Mouse (Mus musculus) spleen, adult 2 months (tissue): ENCODE results near the gene Capg. TPM values are rescaled to one million over a fixed set of nuclear protein-coding genes. Genes with fewer than 3 reads are reported as not detected.

Source experiments
- DNase-seq, 2 experiments: peaks; one replicate each; pipeline versions ENCODE4 v3.0.0 to v3.0.0-alpha.2; 2012 to 2021; ENCODE audit warnings: low spot score in 2 of 2, low read depth in 1 of 2
- H3K27ac ChIP-seq: fragments of 200-500 bp; 2 replicates; pipeline ENCODE4 v1.5.1; 2012; ENCODE audit warnings: low read length, inconsistent platforms; ENCODE audit not compliant: insufficient read depth
- H3K27me3 ChIP-seq: fragments of 200-500 bp; 2 replicates; pipeline ENCODE4 v1.6.1; 2012; ENCODE audit warnings: mild to moderate bottlenecking, moderate library complexity, low read length, inconsistent platforms; ENCODE audit not compliant: control insufficient read depth, insufficient read depth
- H3K36me3 ChIP-seq: fragments of 200-500 bp; 2 replicates; pipeline ENCODE4 v1.6.1; 2012; ENCODE audit warnings: mild to moderate bottlenecking, low read length, inconsistent platforms; ENCODE audit not compliant: control insufficient read depth, insufficient read depth
- H3K4me1 ChIP-seq: fragments of 200-500 bp; 2 replicates; pipeline ENCODE4 v1.6.1; 2011; ENCODE audit warnings: inconsistent platforms; ENCODE audit not compliant: control insufficient read depth, insufficient read depth, insufficient read length
- H3K4me3 ChIP-seq: fragments of 200-500 bp; 2 replicates; pipeline ENCODE4 v1.5.1; 2011; ENCODE audit warnings: mild to moderate bottlenecking, inconsistent platforms; ENCODE audit not compliant: insufficient read depth, insufficient read length; ENCODE audit errors: extremely low read depth
- CTCF ChIP-seq: fragments of 200-500 bp; IDR thresholded peaks from 2 replicates; pipeline ENCODE4 v1.5.1; 2011; ENCODE audit warnings: mild to moderate bottlenecking, inconsistent platforms; ENCODE audit not compliant: insufficient read depth, insufficient read length, insufficient replicate concordance; ENCODE audit errors: extremely low read depth
- POLR2A ChIP-seq: fragments of 200-500 bp; IDR thresholded peaks from 2 replicates; pipeline ENCODE4 v1.6.1; 2011; ENCODE audit warnings: low read depth, low read length, inconsistent platforms
- WGBS: fragments of 180-500 bp; shearing (Covaris S2); methylation state at CpG from one replicate; pipeline ENCODE4 v1.1.7; 2018; 5-methylcytosine and 5-hydroxymethylcytosine counted together
- polyA plus RNA-seq: library from polyadenylated mRNA; depleted of rRNA; stranded (reverse); fragments of >200 nt; gene quantifications from 2 replicates; pipeline ENCODE4 v1.2.3, GENCODE M21; 2012

Capg gene
- polyA plus RNA-seq, 1 experiment = 130 TPM

DNA sequence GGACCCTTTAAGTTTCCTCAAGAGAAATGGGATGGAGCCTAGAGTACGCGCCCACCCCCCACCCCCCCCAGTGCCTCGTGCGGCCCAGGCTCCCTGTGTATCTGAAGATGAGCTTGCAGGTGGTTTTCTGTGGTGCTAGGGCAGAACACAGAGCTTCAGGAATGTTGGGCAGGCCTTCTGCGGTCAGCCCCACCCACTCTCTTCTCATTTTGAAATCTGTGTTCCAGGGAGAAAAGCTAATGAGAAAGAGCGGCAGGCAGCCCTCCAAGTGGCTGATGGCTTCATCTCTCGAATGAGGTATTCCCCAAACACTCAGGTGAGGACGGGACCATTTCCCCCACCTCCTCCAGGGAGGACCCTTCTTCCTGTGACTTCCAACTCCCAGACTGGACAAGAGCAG lies 16.6 kb downstream of the Capg start:
- 92% methylated on average over 8 of the region's 8 CpGs for WGBS

DNA sequence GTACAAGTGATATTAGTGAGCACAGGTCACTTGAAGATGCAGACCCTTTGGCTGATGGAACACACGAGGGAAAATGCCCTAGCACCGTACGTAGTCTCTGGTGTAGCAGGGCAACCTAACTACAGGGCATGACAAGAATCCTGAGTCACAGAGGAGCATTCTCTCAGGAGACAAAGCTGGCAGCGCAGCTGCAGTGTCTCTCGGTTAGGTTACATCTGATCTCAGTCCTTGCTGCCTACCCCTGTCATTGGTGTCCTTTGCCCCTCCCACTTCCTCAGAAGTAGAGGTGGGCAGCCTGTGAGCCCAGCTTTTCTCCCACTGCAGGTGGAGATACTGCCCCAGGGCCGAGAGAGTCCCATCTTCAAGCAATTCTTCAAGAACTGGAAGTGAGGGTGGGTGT lies 18.3 kb downstream of the Capg start:
- WGBS = 73% methylated on average over 6 of the region's 6 CpGs
- Histone ChIP-seq H3K27me3 (no peaks in the 10 kb centered on the region), H3K4me1 (no peaks in the 10 kb centered on the region), H3K36me3 (peaks cover 30% of the 10 kb centered on the region), H3K4me3 (no peak overlapping the region), H3K27ac (no peak overlapping the region)
- DNase-seq = no peak
- TF ChIP-seq CTCF (no peak), POLR2A (no peak)

More for the DNA sequence above, 16.6 kb downstream of the Capg start:
- TF ChIP-seq CTCF (no peak), POLR2A (no peak)
- no peak overlapping the region for H3K4me3 ChIP-seq
- H3K4me1 ChIP-seq = no peaks in the 10 kb centered on the region
- no peaks in the 10 kb centered on the region for H3K27me3 ChIP-seq
- H3K36me3 ChIP-seq = peaks cover 30% of the 10 kb centered on the region
- H3K27ac ChIP-seq = no peak overlapping the region
- no peak for DNase-seq

DNA sequence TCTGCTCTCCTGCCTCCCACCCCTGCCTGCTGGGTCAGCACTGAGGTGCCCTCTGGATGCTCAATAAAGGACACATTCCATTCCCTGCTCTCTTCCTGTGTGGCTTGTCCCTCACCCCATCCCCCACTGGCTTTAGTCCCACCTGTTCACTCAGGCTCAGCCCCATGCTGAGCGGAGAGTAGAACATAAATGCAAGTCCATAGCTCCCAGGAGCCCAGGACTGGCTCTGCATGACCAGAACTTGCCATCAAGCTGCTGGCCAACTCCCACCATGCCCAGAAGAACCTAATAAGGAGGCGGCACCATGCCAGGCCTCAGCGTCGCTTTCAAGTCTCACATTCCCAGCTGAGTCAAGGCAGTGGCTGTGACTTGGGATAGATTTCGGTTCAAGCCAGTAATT lies 18.7 kb downstream of the Capg start:
- H3K36me3 ChIP-seq = peaks cover 29% of the 10 kb centered on the region
- no peak for DNase-seq
- H3K27ac ChIP-seq = no peak overlapping the region
- H3K4me3 ChIP-seq = no peak overlapping the region
- no peak for TF ChIP-seq CTCF
- no peak for TF ChIP-seq POLR2A
- no peaks in the 10 kb centered on the region for H3K4me1 ChIP-seq
- no peaks in the 10 kb centered on the region for H3K27me3 ChIP-seq
- 94% methylated on average over 5 of the region's 5 CpGs for WGBS

DNA sequence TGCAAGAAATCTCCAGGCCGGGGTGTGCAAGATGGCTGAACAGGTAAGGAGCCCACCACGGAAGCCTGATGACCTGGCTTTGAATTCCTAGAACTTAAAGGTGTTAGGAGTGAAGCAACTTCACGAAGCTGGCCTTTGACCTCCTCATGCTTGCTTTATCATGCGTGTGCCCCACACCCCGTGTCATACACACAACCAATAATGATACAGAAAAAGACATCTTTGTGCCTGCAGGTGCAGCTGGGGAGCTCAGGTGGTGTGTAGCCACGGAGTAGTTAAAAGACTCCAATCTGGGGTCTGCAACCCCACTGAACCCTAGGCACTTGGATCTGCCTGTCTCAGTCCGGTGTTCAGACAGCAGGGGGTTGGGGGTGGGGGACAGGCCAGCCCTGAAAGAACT lies 21.3 kb downstream of the Capg start:
- Histone ChIP-seq H3K36me3 (peaks cover 23% of the 10 kb centered on the region), H3K27me3 (no peaks in the 10 kb centered on the region), H3K4me3 (no peak overlapping the region), H3K27ac (no peak overlapping the region), H3K4me1 (no peaks in the 10 kb centered on the region)
- DNase-seq = no peak
- TF ChIP-seq CTCF (no peak), POLR2A (no peak)
- 84% methylated on average over 7 of the region's 7 CpGs for WGBS

DNA sequence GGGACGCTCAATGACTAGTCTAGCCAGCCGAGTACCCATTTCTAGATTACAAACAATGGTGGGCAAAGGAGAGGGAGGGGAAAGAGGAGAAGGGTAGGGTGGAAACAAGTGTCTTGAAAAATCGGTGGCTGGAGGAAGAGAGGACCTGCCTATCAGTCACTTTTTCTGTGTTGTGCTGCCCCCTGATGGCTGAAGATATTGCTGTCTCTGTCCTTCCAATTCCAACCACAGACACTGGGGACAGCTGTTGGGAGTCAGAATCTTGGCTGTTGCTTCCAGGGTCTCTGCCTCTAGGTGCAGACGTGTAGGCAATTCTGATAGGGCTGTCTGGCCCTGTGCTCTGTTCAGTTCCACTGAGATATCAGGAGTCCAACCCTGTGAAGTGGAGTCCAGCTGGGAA lies 21.9 kb downstream of the Capg start:
- H3K27me3 ChIP-seq = no peaks in the 10 kb centered on the region
- no peak overlapping the region for H3K4me3 ChIP-seq
- no peak overlapping the region for H3K27ac ChIP-seq
- H3K4me1 ChIP-seq = no peaks in the 10 kb centered on the region
- 7% methylated on average over 4 of the region's 4 CpGs for WGBS
- H3K36me3 ChIP-seq = peaks cover 19% of the 10 kb centered on the region
- TF ChIP-seq CTCF (peak; percentile 83; the same call in 1 of the 2 replicates), POLR2A (no peak)
- peak; percentile 69 to 83 for DNase-seq

DNA sequence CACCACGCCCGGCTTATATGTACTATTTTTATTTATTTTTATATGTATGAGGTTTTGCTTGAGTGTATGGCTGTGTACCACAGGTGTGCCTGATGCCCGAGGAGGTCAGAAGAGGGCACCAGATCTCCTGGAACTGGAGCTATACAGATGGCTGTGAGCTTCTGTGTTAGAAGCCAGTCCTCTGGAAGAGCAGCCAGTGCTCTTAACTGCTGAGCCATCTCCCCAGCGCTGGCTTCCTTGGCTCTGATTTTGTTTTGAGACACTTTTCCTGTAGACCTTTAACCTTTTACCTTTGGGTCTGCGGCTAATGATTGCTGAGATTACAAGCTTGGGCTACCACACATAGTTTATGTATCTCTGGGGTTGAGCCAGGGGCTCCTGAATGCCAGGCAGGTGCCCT lies 23.3 kb downstream of the Capg start:
- H3K27ac ChIP-seq = no peak overlapping the region
- no peaks in the 10 kb centered on the region for H3K4me1 ChIP-seq
- DNase-seq = no peak
- TF ChIP-seq CTCF (no peak), POLR2A (no peak)
- no peaks in the 10 kb centered on the region for H3K27me3 ChIP-seq
- WGBS = 89% methylated on average over 5 of the region's 5 CpGs
- peaks cover 10% of the 10 kb centered on the region; the same call in 1 of the 2 replicates for H3K36me3 ChIP-seq
- H3K4me3 ChIP-seq = no peak overlapping the region

DNA sequence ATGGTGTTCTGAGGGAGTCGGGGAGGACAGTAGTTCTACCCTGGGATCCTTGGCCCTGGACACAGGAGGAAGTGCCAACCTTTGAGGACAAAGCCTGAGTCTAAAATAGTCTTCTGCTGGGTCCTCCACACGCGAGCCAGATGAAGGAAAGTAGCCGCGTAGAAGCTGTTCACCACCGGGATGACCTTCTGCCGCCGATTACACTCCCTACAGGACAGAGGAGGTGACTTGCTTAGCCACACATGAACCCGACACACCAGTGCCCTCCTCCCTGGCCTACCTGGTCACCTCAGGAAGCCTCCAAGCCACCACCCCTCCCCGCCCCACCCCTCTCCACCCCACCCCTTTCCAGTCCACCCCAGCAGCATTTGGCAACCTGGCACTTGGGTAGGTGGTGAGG lies 24.5 kb downstream of the Capg start:
- 90% methylated on average over 10 of the region's 10 CpGs for WGBS
- TF ChIP-seq POLR2A = no peak
- TF ChIP-seq CTCF = no peak
- H3K4me3 ChIP-seq = no peak overlapping the region
- H3K27me3 ChIP-seq = no peaks in the 10 kb centered on the region
- no peak overlapping the region for H3K27ac ChIP-seq
- no peak for DNase-seq
- H3K4me1 ChIP-seq = no peaks in the 10 kb centered on the region
- peaks cover 5% of the 10 kb centered on the region for H3K36me3 ChIP-seq
